Mouse (Mus musculus): ENCODE data around the gene Fitm1. TPM values are rescaled to one million over a fixed set of nuclear protein-coding genes. Genes with fewer than 3 reads are reported as not detected.

Fitm1 gene
- polyA plus RNA-seq, 1 experiment from 2014 or later: 0.58 TPM

GRCm38 (mm10) chr14:55551347-55551746, 24.1 kb upstream of the Fitm1 start:
- no peak overlapping the region for H3K27ac ChIP-seq (ENCODE audit: low read depth, low read length)
- H3K9me3 ChIP-seq (ENCODE audit: control insufficient read depth, low read length): no peaks in the 10 kb centered on the region
- no peak overlapping the region for H3K9ac ChIP-seq (replicated peaks; ENCODE audit: low read depth, low read length)
- 61% methylated on average over 5 of the region's 5 CpGs for WGBS
- H3K4me1 ChIP-seq (ENCODE audit: control insufficient read depth, insufficient read depth, low read length): no peaks in the 10 kb centered on the region
- H3K4me3 ChIP-seq (ENCODE audit: low read depth, low read length): no peak overlapping the region
- no peak for ATAC-seq (ENCODE audit: low read depth)
- H3K4me2 ChIP-seq (ENCODE audit: low read depth, low read length): no peak overlapping the region
- H3K36me3 ChIP-seq (ENCODE audit: control insufficient read depth, insufficient read depth, low read length): 0 out of 2 replicates have a peak, but pooled peaks cover 3% of the 10 kb centered on the region
- H3K27me3 ChIP-seq (ENCODE audit: control insufficient read depth, insufficient read depth, low read length): no peaks in the 10 kb centered on the region

- no peak overlapping the region for H3K4me2 ChIP-seq (ENCODE audit: low read depth, low read length)
- no peaks in the 10 kb centered on the region for H3K4me1 ChIP-seq (ENCODE audit: control insufficient read depth, insufficient read depth, low read length)
- no peak for ATAC-seq (ENCODE audit: low read depth)
- H3K4me3 ChIP-seq (ENCODE audit: low read depth, low read length): no peak overlapping the region
- no peak overlapping the region for H3K27ac ChIP-seq (ENCODE audit: low read depth, low read length)
- H3K9ac ChIP-seq (replicated peaks; ENCODE audit: low read depth, low read length): no peak overlapping the region
- H3K27me3 ChIP-seq (ENCODE audit: control insufficient read depth, insufficient read depth, low read length): no peaks in the 10 kb centered on the region
- H3K36me3 ChIP-seq (ENCODE audit: control insufficient read depth, insufficient read depth, low read length): 0 out of 2 replicates have a peak, but pooled peaks cover 3% of the 10 kb centered on the region
- H3K9me3 ChIP-seq (ENCODE audit: control insufficient read depth, low read length): no peaks in the 10 kb centered on the region
- 90% methylated on average over 8 of the region's 8 CpGs for WGBS
Measured at GRCm38 (mm10) chr14:55551794-55552193, 23.6 kb upstream of the Fitm1 start.

GRCm38 (mm10) chr14:55554635-55555034, 20.8 kb upstream of the Fitm1 start:
- ATAC-seq (ENCODE audit: low read depth): no peak
- H3K9ac ChIP-seq (replicated peaks; ENCODE audit: low read depth, low read length): no peak overlapping the region

GRCm38 (mm10) chr14:55555788-55556187, 19.6 kb upstream of the Fitm1 start:
- no peak for ATAC-seq (ENCODE audit: low read depth)
- 81% methylated on average over 3 of the region's 3 CpGs for WGBS
- Histone ChIP-seq H3K36me3 (ENCODE audit: control insufficient read depth, insufficient read depth, low read length) (no peaks in the 10 kb centered on the region), H3K9me3 (ENCODE audit: control insufficient read depth, low read length) (no peaks in the 10 kb centered on the region), H3K27ac (ENCODE audit: low read depth, low read length) (no peak overlapping the region), H3K4me2 (ENCODE audit: low read depth, low read length) (no peak overlapping the region), H3K27me3 (ENCODE audit: control insufficient read depth, insufficient read depth, low read length) (no peaks in the 10 kb centered on the region), H3K4me3 (ENCODE audit: low read depth, low read length) (no peak overlapping the region), H3K9ac (replicated peaks; ENCODE audit: low read depth, low read length) (no peak overlapping the region), H3K4me1 (ENCODE audit: control insufficient read depth, insufficient read depth, low read length) (0 out of 2 replicates have a peak, but pooled peaks cover 4% of the 10 kb centered on the region)

More at GRCm38 (mm10) chr14:55554635-55555034, 20.8 kb upstream of the Fitm1 start:
- Histone ChIP-seq H3K27me3 (ENCODE audit: control insufficient read depth, insufficient read depth, low read length) (no peaks in the 10 kb centered on the region), H3K4me2 (ENCODE audit: low read depth, low read length) (no peak overlapping the region), H3K36me3 (ENCODE audit: control insufficient read depth, insufficient read depth, low read length) (no peaks in the 10 kb centered on the region), H3K27ac (ENCODE audit: low read depth, low read length) (no peak overlapping the region), H3K9me3 (ENCODE audit: control insufficient read depth, low read length) (no peaks in the 10 kb centered on the region), H3K4me3 (ENCODE audit: low read depth, low read length) (no peak overlapping the region), H3K4me1 (ENCODE audit: control insufficient read depth, insufficient read depth, low read length) (0 out of 2 replicates have a peak, but pooled peaks cover 4% of the 10 kb centered on the region)

- WGBS: 26% methylated on average over 5 of the region's 5 CpGs
- no peaks in the 10 kb centered on the region for H3K27me3 ChIP-seq (ENCODE audit: control insufficient read depth, insufficient read depth, low read length)
Measured at GRCm38 (mm10) chr14:55557003-55557402, 18.4 kb upstream of the Fitm1 start.

GRCm38 (mm10) chr14:55557587-55557986, 17.8 kb upstream of the Fitm1 start:
- Histone ChIP-seq H3K4me3 (ENCODE audit: low read depth, low read length) (no peak overlapping the region), H3K9ac (replicated peaks; ENCODE audit: low read depth, low read length) (no peak overlapping the region), H3K4me1 (ENCODE audit: control insufficient read depth, insufficient read depth, low read length) (peaks cover 16% of the 10 kb centered on the region), H3K27me3 (ENCODE audit: control insufficient read depth, insufficient read depth, low read length) (no peaks in the 10 kb centered on the region), H3K9me3 (ENCODE audit: control insufficient read depth, low read length) (no peaks in the 10 kb centered on the region), H3K36me3 (ENCODE audit: control insufficient read depth, insufficient read depth, low read length) (no peaks in the 10 kb centered on the region), H3K4me2 (ENCODE audit: low read depth, low read length) (no peak overlapping the region), H3K27ac (ENCODE audit: low read depth, low read length) (no peak overlapping the region)
- WGBS: 93% methylated on average over 3 of the region's 3 CpGs
- no peak for ATAC-seq (ENCODE audit: low read depth)

More at GRCm38 (mm10) chr14:55557003-55557402, 18.4 kb upstream of the Fitm1 start:
- H3K4me1 ChIP-seq (ENCODE audit: control insufficient read depth, insufficient read depth, low read length): peaks cover 14% of the 10 kb centered on the region
- H3K4me3 ChIP-seq (ENCODE audit: low read depth, low read length): no peak overlapping the region
- no peak overlapping the region for H3K4me2 ChIP-seq (ENCODE audit: low read depth, low read length)
- no peak overlapping the region for H3K9ac ChIP-seq (replicated peaks; ENCODE audit: low read depth, low read length)
- no peaks in the 10 kb centered on the region for H3K36me3 ChIP-seq (ENCODE audit: control insufficient read depth, insufficient read depth, low read length)
- no peak overlapping the region for H3K27ac ChIP-seq (ENCODE audit: low read depth, low read length)
- H3K9me3 ChIP-seq (ENCODE audit: control insufficient read depth, low read length): no peaks in the 10 kb centered on the region
- ATAC-seq (ENCODE audit: low read depth): no peak

- Histone ChIP-seq H3K27me3 (ENCODE audit: control insufficient read depth, insufficient read depth, low read length) (no peaks in the 10 kb centered on the region), H3K27ac (ENCODE audit: low read depth, low read length) (no peak overlapping the region), H3K36me3 (ENCODE audit: control insufficient read depth, insufficient read depth, low read length) (peaks cover 6% of the 10 kb centered on the region; the same call in 1 of the 2 replicates), H3K4me2 (ENCODE audit: low read depth, low read length) (peak overlapping the region; percentile 64), H3K4me3 (ENCODE audit: low read depth, low read length) (peak overlapping the region; percentile 64), H3K9ac (replicated peaks; ENCODE audit: low read depth, low read length) (no peak overlapping the region; the same call in 1 of the 2 replicates), H3K9me3 (ENCODE audit: control insufficient read depth, low read length) (no peaks in the 10 kb centered on the region), H3K4me1 (ENCODE audit: control insufficient read depth, insufficient read depth, low read length) (peaks cover 16% of the 10 kb centered on the region)
- WGBS: 64% methylated on average over 6 of the region's 6 CpGs
- ATAC-seq (ENCODE audit: low read depth): no peak
Measured at GRCm38 (mm10) chr14:55558740-55559448, 16.5 kb upstream of the Fitm1 start.

- under 1% methylated on average over 27 of the region's 27 CpGs for WGBS
- Histone ChIP-seq H3K4me1 (ENCODE audit: control insufficient read depth, insufficient read depth, low read length) (peaks cover 16% of the 10 kb centered on the region), H3K27me3 (ENCODE audit: control insufficient read depth, insufficient read depth, low read length) (no peaks in the 10 kb centered on the region), H3K27ac (ENCODE audit: low read depth, low read length) (peak within 1 kb of the TSS; percentile 99), H3K9ac (replicated peaks; ENCODE audit: low read depth, low read length) (peak within 1 kb of the TSS; percentile 67), H3K4me2 (ENCODE audit: low read depth, low read length) (peak within 1 kb of the TSS; percentile 68), H3K36me3 (ENCODE audit: control insufficient read depth, insufficient read depth, low read length) (peaks cover 15% of the 10 kb centered on the region), H3K9me3 (ENCODE audit: control insufficient read depth, low read length) (no peaks in the 10 kb centered on the region), H3K4me3 (ENCODE audit: low read depth, low read length) (peak within 1 kb of the TSS; percentile 64)
- ATAC-seq (ENCODE audit: low read depth): peak; percentile 78
Measured at GRCm38 (mm10) chr14:55559799-55560201, 15.6 kb upstream of the Fitm1 start, which contains the start of gene Dcaf11. Dcaf11 (plus strand) TSS chr14:55560006.

All from neural tube, embryonic 14.5 days (tissue).